Mouse (Mus musculus) T-cell, adult 2 months (primary cell): Measurements from ENCODE around the gene Il20ra.

ENCODE experiments used
- DNase-seq: peaks from one replicate; pipeline ENCODE4 v3.0.0; 2022; ENCODE audit warnings: low spot score

The Il20ra gene

GRCm38 (mm10) chr10:19765459-19765858 lies 53.1 kb downstream of the Il20ra start:
- DNase-seq: no peak

DNA sequence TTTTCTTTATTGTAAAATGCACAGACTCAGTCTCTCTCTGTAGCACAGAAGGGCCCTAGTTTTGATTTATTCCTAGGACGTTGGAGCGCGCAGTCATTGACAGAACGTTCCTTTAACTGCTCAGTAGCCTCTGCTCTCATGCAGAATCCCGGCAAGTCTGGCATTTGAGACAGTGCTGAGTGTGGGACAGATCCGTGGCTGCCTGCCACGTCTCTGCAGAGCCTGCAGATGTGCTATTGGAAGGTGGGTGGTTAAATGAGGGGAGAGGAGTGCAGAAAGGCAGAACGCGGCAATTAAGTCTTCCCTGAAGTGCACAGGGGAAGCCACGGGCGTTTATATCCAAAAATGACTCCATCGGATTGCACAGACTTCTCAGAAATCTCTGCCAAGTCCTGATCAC lies 66.7 kb downstream of the Il20ra start:
- DNase-seq: no peak

DNA sequence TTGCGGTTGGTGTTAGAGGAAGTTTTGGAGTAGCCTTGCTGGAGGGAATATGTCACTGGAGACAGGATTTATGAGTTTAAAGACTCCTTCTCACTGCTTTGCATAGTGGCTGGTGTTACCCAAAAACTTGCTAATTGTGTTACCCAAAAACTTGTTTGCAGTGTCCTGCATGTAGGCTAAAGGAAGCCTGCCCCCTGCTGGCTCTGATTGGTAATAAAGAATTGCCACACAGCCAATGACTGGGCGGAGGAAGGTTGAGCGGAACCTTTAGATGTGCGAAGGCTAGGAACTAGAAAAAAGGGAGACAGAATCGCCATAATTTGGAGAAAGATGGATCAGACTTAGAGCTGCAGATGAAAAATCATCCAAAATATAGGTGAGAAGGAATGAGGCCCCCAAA lies 69.0 kb downstream of the Il20ra start:
- peak; percentile 54 for DNase-seq

- no peak for DNase-seq
Measured at GRCm38 (mm10) chr10:19794996-19795395, 82.6 kb downstream of the Il20ra start.

DNA sequence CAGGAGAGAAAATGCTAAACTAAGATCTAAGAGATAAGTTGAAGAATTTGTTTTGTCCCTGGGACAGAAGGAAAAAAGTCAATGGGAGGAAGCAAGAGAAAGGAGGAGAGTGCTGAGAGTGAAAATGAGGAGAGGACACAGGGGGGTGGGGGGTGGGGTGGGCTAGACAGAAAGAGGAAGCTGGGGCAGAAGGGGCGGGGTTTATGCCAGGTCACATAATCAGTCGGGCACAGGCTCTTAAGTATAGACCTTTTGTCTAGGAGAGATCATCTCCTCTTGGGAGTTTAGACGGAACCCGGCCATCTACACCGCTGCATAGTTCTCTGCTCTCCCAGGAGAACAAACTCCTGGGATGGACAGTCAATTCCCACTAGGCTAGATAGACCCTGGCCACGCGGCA lies 90.6 kb downstream of the Il20ra start:
- no peak for DNase-seq

DNA sequence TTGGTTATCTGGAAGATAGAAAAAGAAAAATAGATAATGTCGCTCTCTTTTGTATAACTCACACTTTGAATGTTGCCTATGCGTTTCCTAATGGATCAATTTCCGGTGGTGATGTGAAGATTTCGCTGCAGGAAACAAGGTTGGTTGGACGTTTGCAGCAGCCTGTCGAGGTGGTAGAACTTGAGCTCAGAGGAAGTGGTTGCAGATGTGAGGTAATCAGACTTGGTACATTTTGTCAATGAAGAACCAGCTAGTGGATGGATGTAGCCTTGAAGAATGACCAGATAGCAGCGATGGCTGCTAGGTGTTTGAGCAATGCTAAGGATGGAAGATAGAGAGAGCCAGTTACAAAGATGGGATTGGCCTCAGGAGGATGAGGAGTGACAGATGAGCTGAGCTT lies 92.4 kb downstream of the Il20ra start:
- no peak for DNase-seq
